Mouse (Mus musculus) natural killer cell, adult 2 months (primary cell): ENCODE results near the gene Tmcc3.

Experiments used
- DNase-seq, 2 experiments: peaks; one replicate each; pipeline ENCODE4 v3.0.0; 2022; ENCODE audit warnings: low spot score in 2 of 2

Gene Tmcc3

GRCm38 (mm10) chr10:94371293-94371692 is 59.5 kb downstream of the Tmcc3 start:
- no peak for DNase-seq

GRCm38 (mm10) chr10:94376941-94377340 is 65.2 kb downstream of the Tmcc3 start:
- DNase-seq, result no peak

- DNase-seq, result no peak
These were observed 66.1 kb downstream of the Tmcc3 start for GRCm38 (mm10) chr10:94377844-94378243.

- peak; percentile 47 to 76 for DNase-seq
These were observed 66.6 kb downstream of the Tmcc3 start for GRCm38 (mm10) chr10:94378383-94378782.

GRCm38 (mm10) chr10:94380082-94380481 is 68.3 kb downstream of the Tmcc3 start:
- DNase-seq, result no peak

GRCm38 (mm10) chr10:94380662-94381392 is 69.1 kb downstream of the Tmcc3 start:
- no peak for DNase-seq

GRCm38 (mm10) chr10:94381393-94381740 is 69.6 kb downstream of the Tmcc3 start:
- no peak for DNase-seq

GRCm38 (mm10) chr10:94382618-94383017 is 70.9 kb downstream of the Tmcc3 start:
- DNase-seq, result no peak

- DNase-seq, result no peak
These were observed 71.8 kb downstream of the Tmcc3 start for GRCm38 (mm10) chr10:94383565-94383964.

- no peak for DNase-seq
These were observed 77.5 kb downstream of the Tmcc3 start for GRCm38 (mm10) chr10:94389219-94389618.

GRCm38 (mm10) chr10:94391049-94391448 is 79.3 kb downstream of the Tmcc3 start:
- DNase-seq, result no peak

GRCm38 (mm10) chr10:94394286-94394685 is 82.5 kb downstream of the Tmcc3 start:
- DNase-seq, result no peak

GRCm38 (mm10) chr10:94397833-94398596 is 86.3 kb downstream of the Tmcc3 start:
- DNase-seq, result no peak

- no peak for DNase-seq
These were observed 89.1 kb downstream of the Tmcc3 start for GRCm38 (mm10) chr10:94400895-94401294.

- no peak for DNase-seq
These were observed 93.7 kb downstream of the Tmcc3 start for GRCm38 (mm10) chr10:94405456-94405855.

GRCm38 (mm10) chr10:94406821-94407220 is 95.1 kb downstream of the Tmcc3 start:
- DNase-seq, result no peak

- peak; percentile 33 to 50 for DNase-seq
These were observed 96.8 kb downstream of the Tmcc3 start for GRCm38 (mm10) chr10:94408356-94409146.

GRCm38 (mm10) chr10:94409661-94410060 is 97.9 kb downstream of the Tmcc3 start:
- DNase-seq, result no peak

- DNase-seq, result no peak
These were observed 99.8 kb downstream of the Tmcc3 start for GRCm38 (mm10) chr10:94411594-94411993.

- DNase-seq, result no peak
These were observed 102.3 kb downstream of the Tmcc3 start for GRCm38 (mm10) chr10:94413770-94414651.
